Mouse (Mus musculus): Measurements from ENCODE around the gene Gpr68.

Gene Gpr68

GRCm38 (mm10) chr12:100909765-100910164 is 1.8 kb upstream of the Gpr68 start:
- DNase-seq = no peak

- no peak for DNase-seq
Measured at GRCm38 (mm10) chr12:100908298-100909034, 468 bp upstream of the Gpr68 start.

GRCm38 (mm10) chr12:100906861-100907260 is 1.1 kb downstream of the Gpr68 start:
- DNase-seq = no peak

GRCm38 (mm10) chr12:100903761-100904160 is 4.2 kb downstream of the Gpr68 start:
- DNase-seq = peak; percentile 59 to 77

GRCm38 (mm10) chr12:100901386-100901785 is 6.6 kb downstream of the Gpr68 start:
- DNase-seq = no peak

- DNase-seq = no peak
Measured at GRCm38 (mm10) chr12:100900901-100901300, 7.1 kb downstream of the Gpr68 start.

GRCm38 (mm10) chr12:100899111-100899640 is 8.8 kb downstream of the Gpr68 start:
- DNase-seq = peak in 1 of 2 experiments; percentile 26

- no peak for DNase-seq
Measured at GRCm38 (mm10) chr12:100897736-100898650, 10.0 kb downstream of the Gpr68 start.

- no peak for DNase-seq
Measured at GRCm38 (mm10) chr12:100896661-100897060, 11.3 kb downstream of the Gpr68 start.

- DNase-seq = peak in 1 of 2 experiments; percentile 44
Measured at GRCm38 (mm10) chr12:100895504-100895903, 12.5 kb downstream of the Gpr68 start.

- no peak for DNase-seq
Measured at GRCm38 (mm10) chr12:100890548-100890947, 17.4 kb downstream of the Gpr68 start.

- DNase-seq = peak; percentile 29 to 44
Measured at GRCm38 (mm10) chr12:100887801-100888258, 20.2 kb downstream of the Gpr68 start.

- no peak for DNase-seq
Measured at GRCm38 (mm10) chr12:100886877-100887276, 21.1 kb downstream of the Gpr68 start.

- DNase-seq = no peak
Measured at GRCm38 (mm10) chr12:100885585-100885984, 22.4 kb downstream of the Gpr68 start.

GRCm38 (mm10) chr12:100883168-100883567 is 24.8 kb downstream of the Gpr68 start:
- no peak for DNase-seq

GRCm38 (mm10) chr12:100878556-100878955 is 29.4 kb downstream of the Gpr68 start:
- DNase-seq = no peak

GRCm38 (mm10) chr12:100877936-100878335 is 30.1 kb downstream of the Gpr68 start:
- no peak for DNase-seq

- DNase-seq = no peak
Measured at GRCm38 (mm10) chr12:100875960-100876359, 32.0 kb downstream of the Gpr68 start.

GRCm38 (mm10) chr12:100875553-100875952 is 32.4 kb downstream of the Gpr68 start:
- no peak for DNase-seq

- no peak for DNase-seq
Measured at GRCm38 (mm10) chr12:100873612-100874011, 34.4 kb downstream of the Gpr68 start.

- DNase-seq = no peak
Measured at GRCm38 (mm10) chr12:100871841-100872240, 36.2 kb downstream of the Gpr68 start.

- no peak for DNase-seq
Measured at GRCm38 (mm10) chr12:100871234-100871633, 36.8 kb downstream of the Gpr68 start.

- DNase-seq = no peak
Measured at GRCm38 (mm10) chr12:100868049-100868622, 39.9 kb downstream of the Gpr68 start.
